Mouse (Mus musculus) midbrain, embryonic 14.5 days (tissue): Measurements from ENCODE around the gene Diaph2. TPM values are rescaled to one million over a fixed set of nuclear protein-coding genes. Genes with fewer than 3 reads are reported as not detected.

Experiments used
- ATAC-seq: fragments of 200-750 bp; cut with Nextera tagmentation; 2 replicates; pipeline ENCODE4 v1.8.0; 2017; ENCODE audit warnings: moderate number of reproducible peaks, moderate library complexity; ENCODE audit not compliant: low FRiP score, low TSS enrichment
- DNase-seq: peaks from one replicate; pipeline ENCODE4 v3.0.0-alpha.2; 2015
- H3K27ac ChIP-seq: fragments of 300-500 bp; sonication (generic); replicated peaks from 2 replicates; pipeline ENCODE4 v1.5.1; 2014; ENCODE audit warnings: mild to moderate bottlenecking, low read depth, low read length, moderate library complexity
- H3K27me3 ChIP-seq: fragments of 300-500 bp; sonication (generic); 2 replicates; pipeline ENCODE4 v1.6.1; 2014; ENCODE audit warnings: low read length, control low read depth, mixed read lengths; ENCODE audit not compliant: control insufficient read depth, insufficient read depth
- H3K36me3 ChIP-seq: fragments of 300-500 bp; sonication (generic); 2 replicates; pipeline ENCODE4 v1.6.1; 2014; ENCODE audit warnings: low read length, control low read depth; ENCODE audit not compliant: control insufficient read depth, insufficient read depth
- H3K4me1 ChIP-seq: fragments of 300-500 bp; sonication (generic); 2 replicates; pipeline ENCODE4 v1.6.1; 2014; ENCODE audit warnings: mild to moderate bottlenecking, antibody characterized with exemption, low read length, control low read depth; ENCODE audit not compliant: control insufficient read depth, insufficient read depth
- H3K4me2 ChIP-seq: fragments of 300-500 bp; sonication (generic); 2 replicates; pipeline ENCODE4 v1.6.1; 2014; ENCODE audit warnings: mild to moderate bottlenecking, low read length, moderate library complexity
- H3K4me3 ChIP-seq: fragments of 300-500 bp; sonication (generic); replicated peaks from 2 replicates; pipeline ENCODE4 v1.5.1; 2014; ENCODE audit warnings: low read depth, low read length
- H3K9ac ChIP-seq: fragments of 300-500 bp; sonication (generic); replicated peaks from 2 replicates; pipeline ENCODE4 v1.6.1; 2014; ENCODE audit warnings: mild to moderate bottlenecking, low read length, moderate library complexity
- H3K9me3 ChIP-seq: fragments of 300-500 bp; sonication (generic); 2 replicates; pipeline ENCODE4 v1.6.1; 2016; ENCODE audit warnings: low read length, control low read depth, mixed read lengths; ENCODE audit not compliant: control insufficient read depth
- WGBS: fragments of 180-500 bp; shearing (Covaris S2); extraction: QIAGEN DNeasy Blood & Tissue Kit; methylation state at CpG from one replicate; pipeline ENCODE4 v1.1.7; 2014; 5-methylcytosine and 5-hydroxymethylcytosine counted together
- polyA plus RNA-seq: library from polyadenylated mRNA; unstranded; fragments of >200 nt; fragmentation: Nextera tagmentation; extraction: Ambion mirVana; gene quantifications from 2 replicates; pipeline ENCODE4 v1.2.1, GENCODE M21; 2014

Gene Diaph2
- polyA plus RNA-seq, 1 experiment from 2014 or later = 4.9 TPM

GRCm38 (mm10) chrX:129974816-129975215 lies 225.3 kb downstream of the Diaph2 start:
- 57% methylated on average over 4 of the region's 4 CpGs for WGBS
- ATAC-seq = no peak
- Histone ChIP-seq H3K27me3 (no peaks in the 10 kb centered on the region), H3K9me3 (no peaks in the 10 kb centered on the region), H3K4me3 (no peak overlapping the region), H3K4me2 (no peak overlapping the region), H3K4me1 (no peaks in the 10 kb centered on the region), H3K27ac (no peak overlapping the region), H3K9ac (no peak overlapping the region), H3K36me3 (no peaks in the 10 kb centered on the region)
- DNase-seq = peak; percentile 36

- Histone ChIP-seq H3K27ac (no peak overlapping the region), H3K4me1 (no peaks in the 10 kb centered on the region), H3K4me3 (no peak overlapping the region), H3K27me3 (no peaks in the 10 kb centered on the region), H3K4me2 (no peak overlapping the region), H3K36me3 (no peaks in the 10 kb centered on the region), H3K9ac (no peak overlapping the region), H3K9me3 (no peaks in the 10 kb centered on the region)
- ATAC-seq (no peak), DNase-seq (no peak)
These were observed 258.7 kb downstream of the Diaph2 start for GRCm38 (mm10) chrX:130008210-130008609.

- Histone ChIP-seq H3K36me3 (no peaks in the 10 kb centered on the region), H3K4me1 (no peaks in the 10 kb centered on the region), H3K4me3 (no peak overlapping the region), H3K27me3 (no peaks in the 10 kb centered on the region), H3K9me3 (no peaks in the 10 kb centered on the region), H3K9ac (no peak overlapping the region), H3K27ac (no peak overlapping the region), H3K4me2 (no peak overlapping the region)
- WGBS = 77% methylated on average over 1 of the region's 1 CpGs
- no peak for ATAC-seq
- DNase-seq = no peak
These were observed 270.2 kb downstream of the Diaph2 start for GRCm38 (mm10) chrX:130019735-130020134.

GRCm38 (mm10) chrX:130044525-130044924 lies 295.0 kb downstream of the Diaph2 start:
- Histone ChIP-seq H3K4me1 (no peaks in the 10 kb centered on the region), H3K27me3 (no peaks in the 10 kb centered on the region), H3K9ac (no peak overlapping the region), H3K9me3 (no peaks in the 10 kb centered on the region), H3K4me3 (no peak overlapping the region), H3K36me3 (no peaks in the 10 kb centered on the region), H3K4me2 (no peak overlapping the region), H3K27ac (no peak overlapping the region)
- DNase-seq = no peak
- WGBS = 65% methylated on average over 1 of the region's 1 CpGs
- ATAC-seq = no peak

GRCm38 (mm10) chrX:130149216-130149615 lies 399.7 kb downstream of the Diaph2 start:
- ATAC-seq (no peak), DNase-seq (no peak)
- Histone ChIP-seq H3K4me2 (no peak overlapping the region), H3K9me3 (no peaks in the 10 kb centered on the region), H3K27me3 (no peaks in the 10 kb centered on the region), H3K36me3 (no peaks in the 10 kb centered on the region), H3K4me3 (no peak overlapping the region), H3K4me1 (no peaks in the 10 kb centered on the region), H3K9ac (no peak overlapping the region), H3K27ac (no peak overlapping the region)

- H3K27me3 ChIP-seq = no peaks in the 10 kb centered on the region
- no peaks in the 10 kb centered on the region for H3K4me1 ChIP-seq
- H3K9me3 ChIP-seq = no peaks in the 10 kb centered on the region
- H3K27ac ChIP-seq = no peak overlapping the region
- 100% methylated on average over 1 of the region's 1 CpGs for WGBS
- no peak overlapping the region for H3K9ac ChIP-seq
- no peak overlapping the region for H3K4me3 ChIP-seq
- no peak overlapping the region for H3K4me2 ChIP-seq
- no peaks in the 10 kb centered on the region for H3K36me3 ChIP-seq
- ATAC-seq (no peak), DNase-seq (no peak)
These were observed 402.6 kb downstream of the Diaph2 start for GRCm38 (mm10) chrX:130152164-130152563.

- Histone ChIP-seq H3K27ac (no peak overlapping the region), H3K9me3 (no peaks in the 10 kb centered on the region), H3K4me2 (no peak overlapping the region), H3K9ac (no peak overlapping the region), H3K4me3 (no peak overlapping the region), H3K4me1 (no peaks in the 10 kb centered on the region), H3K36me3 (no peaks in the 10 kb centered on the region), H3K27me3 (no peaks in the 10 kb centered on the region)
- ATAC-seq (no peak), DNase-seq (no peak)
- 79% methylated on average over 2 of the region's 2 CpGs for WGBS
These were observed 423.6 kb downstream of the Diaph2 start for GRCm38 (mm10) chrX:130173126-130173525.

- H3K4me1 ChIP-seq = no peaks in the 10 kb centered on the region
- no peaks in the 10 kb centered on the region for H3K36me3 ChIP-seq
- ATAC-seq (no peak), DNase-seq (no peak)
- no peaks in the 10 kb centered on the region for H3K9me3 ChIP-seq
- no peak overlapping the region for H3K4me2 ChIP-seq
- no peak overlapping the region for H3K4me3 ChIP-seq
- H3K27me3 ChIP-seq = no peaks in the 10 kb centered on the region
- no peak overlapping the region for H3K9ac ChIP-seq
- WGBS = 50% methylated on average over 1 of the region's 1 CpGs
- no peak overlapping the region for H3K27ac ChIP-seq
These were observed 438.3 kb downstream of the Diaph2 start for GRCm38 (mm10) chrX:130187891-130188290.

- Histone ChIP-seq H3K9me3 (no peaks in the 10 kb centered on the region), H3K9ac (no peak overlapping the region), H3K27me3 (no peaks in the 10 kb centered on the region), H3K36me3 (no peaks in the 10 kb centered on the region), H3K4me3 (no peak overlapping the region), H3K27ac (no peak overlapping the region), H3K4me2 (no peak overlapping the region), H3K4me1 (no peaks in the 10 kb centered on the region)
- no peak for DNase-seq
- ATAC-seq = no peak
- 55% methylated on average over 2 of the region's 2 CpGs for WGBS
These were observed 438.9 kb downstream of the Diaph2 start for GRCm38 (mm10) chrX:130188449-130188848.
